8 mouse cellular contexts compared by ENCODE assay signal in genomic region chr17:28009066-28009715, GRCm38 (mm10).
DNase-seq lines count a peak whose midpoint lies in the region; ATAC-seq and TF ChIP-seq lines count a peak whose summit lies in the region.

No protein-coding gene starts in this region.

- peak overlapping the region; percentile 88 for H3K27ac ChIP-seq in hindbrain, embryonic 10.5 days
- H3K27ac ChIP-seq in hindbrain, embryonic 14.5 days, result no peak overlapping the region
- H3K27ac ChIP-seq in thymus, adult 2 months (ENCODE audit: control insufficient read depth, insufficient read depth, low read length), result peak overlapping the region; percentile 6; the same call in 1 of the 2 replicates
- H3K27ac ChIP-seq in limb, embryonic 13.5 days, result peak overlapping the region; percentile 28; the same call in 1 of the 2 replicates
- H3K27ac ChIP-seq in stomach, embryonic 16.5 days (ENCODE audit: low read length), result peak overlapping the region; percentile 94
- H3K27ac ChIP-seq in midbrain, embryonic 14.5 days (replicated peaks; ENCODE audit: low read depth, low read length), result no peak overlapping the region

- H3K4me1 ChIP-seq in hindbrain, embryonic 10.5 days (replicated peaks), result peaks cover 60% of the 10 kb centered on the region
- H3K4me1 ChIP-seq in hindbrain, embryonic 14.5 days (replicated peaks; ENCODE audit: control insufficient read depth, insufficient read depth, low read length), result peaks cover 51% of the 10 kb centered on the region
- peaks cover 85% of the 10 kb centered on the region for H3K4me1 ChIP-seq in thymus, adult 2 months (replicated peaks; ENCODE audit: control insufficient read depth, insufficient read depth, low read length)
- H3K4me1 ChIP-seq in limb, embryonic 13.5 days, result peaks cover 73% of the 10 kb centered on the region
- H3K4me1 ChIP-seq in stomach, embryonic 16.5 days (ENCODE audit: control insufficient read depth, insufficient read depth, low read length), result peaks cover 77% of the 10 kb centered on the region
- peaks cover 25% of the 10 kb centered on the region for H3K4me1 ChIP-seq in midbrain, embryonic 14.5 days (ENCODE audit: control insufficient read depth, insufficient read depth, low read length)

- TF ChIP-seq CTCF in thymus, adult 2 months (IDR thresholded peaks at IDR 0.05; ENCODE audit: borderline replicate concordance, control insufficient read depth, extremely low read depth, insufficient read depth, low read length, poor library complexity), result no peak

- no peak for DNase-seq in hindbrain, embryonic 10.5 days (ENCODE audit: low spot score)
- no peak for DNase-seq in hindbrain, embryonic 14.5 days (ENCODE audit: low spot score)
- DNase-seq in thymus, adult 2 months, result peak; percentile 46
- DNase-seq in thymus, postnatal 14 days, result no peak
- no peak for DNase-seq in midbrain, embryonic 14.5 days
- no peak for DNase-seq in MN1 (ENCODE audit: low spot score)

- ATAC-seq in hindbrain, embryonic 14.5 days (ENCODE audit: low FRiP score), result no peak
- ATAC-seq in limb, embryonic 13.5 days (ENCODE audit: low FRiP score, low read depth), result no peak
- ATAC-seq in stomach, embryonic 16.5 days (ENCODE audit: insufficient read depth, low FRiP score), result no peak
- no peak for ATAC-seq in midbrain, embryonic 14.5 days (ENCODE audit: low FRiP score, low TSS enrichment)

- no peak overlapping the region for H3K4me2 ChIP-seq in hindbrain, embryonic 14.5 days (replicated peaks)
- peak overlapping the region; percentile 60 for H3K4me2 ChIP-seq in limb, embryonic 13.5 days (replicated peaks)
- H3K4me2 ChIP-seq in stomach, embryonic 16.5 days (ENCODE audit: low read depth, low read length), result peak overlapping the region; percentile 55
- no peak overlapping the region for H3K4me2 ChIP-seq in midbrain, embryonic 14.5 days (ENCODE audit: low read length)

- H3K36me3 ChIP-seq in hindbrain, embryonic 10.5 days, result peaks cover 40% of the 10 kb centered on the region
- H3K36me3 ChIP-seq in hindbrain, embryonic 14.5 days (replicated peaks; ENCODE audit: control insufficient read depth, insufficient read depth), result peaks cover 23% of the 10 kb centered on the region; the same call in 1 of the 2 replicates
- no peaks in the 10 kb centered on the region for H3K36me3 ChIP-seq in thymus, adult 2 months (ENCODE audit: control insufficient read depth, insufficient read depth, low read length)
- H3K36me3 ChIP-seq in limb, embryonic 13.5 days, result peaks cover 16% of the 10 kb centered on the region
- no peaks in the 10 kb centered on the region for H3K36me3 ChIP-seq in stomach, embryonic 16.5 days (ENCODE audit: control insufficient read depth, insufficient read depth, low read length)
- peaks cover 21% of the 10 kb centered on the region for H3K36me3 ChIP-seq in midbrain, embryonic 14.5 days (ENCODE audit: control insufficient read depth, insufficient read depth, low read length)

- no peaks in the 10 kb centered on the region for H3K9me3 ChIP-seq in hindbrain, embryonic 10.5 days
- H3K9me3 ChIP-seq in hindbrain, embryonic 14.5 days (ENCODE audit: control insufficient read depth, low read length), result no peaks in the 10 kb centered on the region
- H3K9me3 ChIP-seq in limb, embryonic 13.5 days, result no peaks in the 10 kb centered on the region
- no peaks in the 10 kb centered on the region for H3K9me3 ChIP-seq in stomach, embryonic 16.5 days (replicated peaks; ENCODE audit: control insufficient read depth, low read length)
- no peaks in the 10 kb centered on the region for H3K9me3 ChIP-seq in midbrain, embryonic 14.5 days (ENCODE audit: control insufficient read depth, low read length)

- H3K27me3 ChIP-seq in hindbrain, embryonic 10.5 days (ENCODE audit: insufficient read depth, poor library complexity, severe bottlenecking), result peaks cover 7% of the 10 kb centered on the region; the same call in 1 of the 2 replicates
- no peaks in the 10 kb centered on the region for H3K27me3 ChIP-seq in hindbrain, embryonic 14.5 days (ENCODE audit: control insufficient read depth, insufficient read depth, low read length)
- no peaks in the 10 kb centered on the region for H3K27me3 ChIP-seq in thymus, adult 2 months (ENCODE audit: control insufficient read depth, insufficient read depth, low read length)
- no peaks in the 10 kb centered on the region for H3K27me3 ChIP-seq in limb, embryonic 13.5 days
- no peaks in the 10 kb centered on the region for H3K27me3 ChIP-seq in stomach, embryonic 16.5 days (ENCODE audit: control insufficient read depth, insufficient read depth, low read length)
- H3K27me3 ChIP-seq in midbrain, embryonic 14.5 days (ENCODE audit: control insufficient read depth, insufficient read depth, low read length), result no peaks in the 10 kb centered on the region

- H3K4me3 ChIP-seq in hindbrain, embryonic 10.5 days, result no peak overlapping the region
- H3K4me3 ChIP-seq in hindbrain, embryonic 14.5 days (replicated peaks; ENCODE audit: low read length), result no peak overlapping the region
- H3K4me3 ChIP-seq in thymus, adult 2 months (ENCODE audit: control insufficient read depth, insufficient read depth, low read length), result peak overlapping the region; percentile 71
- no peak overlapping the region; the same call in 1 of the 2 replicates for H3K4me3 ChIP-seq in limb, embryonic 13.5 days
- peak overlapping the region; percentile 42 for H3K4me3 ChIP-seq in stomach, embryonic 16.5 days (replicated peaks; ENCODE audit: low read length)
- H3K4me3 ChIP-seq in midbrain, embryonic 14.5 days (replicated peaks; ENCODE audit: low read depth, low read length), result no peak overlapping the region

- 90% methylated on average over 10 of the region's 10 CpGs for WGBS in hindbrain, embryonic 10.5 days
- WGBS in hindbrain, embryonic 14.5 days, result 81% methylated on average over 10 of the region's 10 CpGs
- 5% methylated on average over 10 of the region's 10 CpGs for WGBS in thymus, adult 2 months
- WGBS in limb, embryonic 13.5 days, result 73% methylated on average over 10 of the region's 10 CpGs
- 67% methylated on average over 10 of the region's 10 CpGs for WGBS in stomach, embryonic 16.5 days
- 88% methylated on average over 10 of the region's 10 CpGs for WGBS in midbrain, embryonic 14.5 days

- no peak for TF ChIP-seq POLR2A in thymus, adult 2 months (IDR thresholded peaks at IDR 0.05; ENCODE audit: control insufficient read depth, extremely low read depth, insufficient read depth, low read length, poor library complexity)

- no peak overlapping the region for H3K9ac ChIP-seq in hindbrain, embryonic 14.5 days
- H3K9ac ChIP-seq in limb, embryonic 13.5 days, result peak overlapping the region; percentile 60; the same call in 1 of the 2 replicates
- peak overlapping the region; percentile 72 for H3K9ac ChIP-seq in stomach, embryonic 16.5 days (ENCODE audit: low read length)
- H3K9ac ChIP-seq in midbrain, embryonic 14.5 days (replicated peaks; ENCODE audit: low read length), result no peak overlapping the region

Comparison
In these comparisons a context has a peak if more than half of its experiments do, and no peak if none do; other contexts are left out.
1. H3K27ac ChIP-seq: peak in hindbrain, embryonic 10.5 days (single experiment), thymus, adult 2 months (single experiment), limb, embryonic 13.5 days (single experiment) and stomach, embryonic 16.5 days (single experiment); none in hindbrain, embryonic 14.5 days (single experiment) and midbrain, embryonic 14.5 days (single experiment).
2. H3K4me3 ChIP-seq: peak in thymus, adult 2 months (single experiment) and stomach, embryonic 16.5 days (single experiment); none in hindbrain, embryonic 10.5 days (single experiment), hindbrain, embryonic 14.5 days (single experiment), limb, embryonic 13.5 days (single experiment) and midbrain, embryonic 14.5 days (single experiment).
3. H3K4me2 ChIP-seq: peak in limb, embryonic 13.5 days (single experiment) and stomach, embryonic 16.5 days (single experiment); none in hindbrain, embryonic 14.5 days (single experiment) and midbrain, embryonic 14.5 days (single experiment).
4. H3K9ac ChIP-seq: peak in limb, embryonic 13.5 days (single experiment) and stomach, embryonic 16.5 days (single experiment); none in hindbrain, embryonic 14.5 days (single experiment) and midbrain, embryonic 14.5 days (single experiment).